Mouse (Mus musculus) intestine, embryonic 14.5 days (tissue): ENCODE measurements around the gene Tuba1b. TPM values are rescaled to one million over a fixed set of nuclear protein-coding genes. Genes with fewer than 3 reads are reported as not detected.

ENCODE experiments used
- ATAC-seq: fragments of 200-750 bp; cut with Nextera tagmentation; replicated peaks from 2 replicates; pipeline ENCODE4 v1.8.0; 2017; ENCODE audit warnings: low read depth, moderate number of reproducible peaks, moderate TSS enrichment, moderate library complexity; ENCODE audit not compliant: low FRiP score, low TSS enrichment
- DNase-seq: peaks from one replicate; pipeline ENCODE4 v3.0.0-alpha.2; 2018; ENCODE audit warnings: low spot score
- H3K27ac ChIP-seq: fragments of 300-500 bp; sonication (generic); 2 replicates; pipeline ENCODE4 v1.5.1; 2014; ENCODE audit warnings: low read depth, mild to moderate bottlenecking, control low read depth
- H3K27me3 ChIP-seq: fragments of 300-500 bp; sonication (generic); replicated peaks from 2 replicates; pipeline ENCODE4 v1.6.1; 2014; ENCODE audit warnings: low read length, control low read depth; ENCODE audit not compliant: control insufficient read depth, insufficient read depth
- H3K36me3 ChIP-seq: fragments of 300-500 bp; sonication (generic); 2 replicates; pipeline ENCODE4 v1.6.1; 2014; ENCODE audit warnings: low read length, control low read depth; ENCODE audit not compliant: control insufficient read depth, insufficient read depth
- H3K4me1 ChIP-seq: fragments of 300-500 bp; sonication (generic); replicated peaks from 2 replicates; pipeline ENCODE4 v1.6.1; 2014; ENCODE audit warnings: low read length, control low read depth, mixed read lengths; ENCODE audit not compliant: control insufficient read depth, insufficient read depth
- H3K4me2 ChIP-seq: fragments of 300-500 bp; sonication (generic); 2 replicates; pipeline ENCODE4 v1.6.1; 2014; ENCODE audit warnings: low read length
- H3K4me3 ChIP-seq: fragments of 300-500 bp; sonication (generic); 2 replicates; pipeline ENCODE4 v1.5.1; 2014; ENCODE audit warnings: low read depth, low read length, control low read depth, mixed read lengths
- H3K9ac ChIP-seq: fragments of 300-500 bp; sonication (generic); 2 replicates; pipeline ENCODE4 v1.6.1; 2014; ENCODE audit warnings: mild to moderate bottlenecking, low read length
- H3K9me3 ChIP-seq: fragments of 300-500 bp; sonication (generic); 2 replicates; pipeline ENCODE4 v1.6.1; 2016; ENCODE audit warnings: low read length, control low read depth; ENCODE audit not compliant: control insufficient read depth
- WGBS: fragments of 180-500 bp; shearing (Covaris S2); extraction: QIAGEN DNeasy Blood & Tissue Kit; methylation state at CpG from one replicate; pipeline ENCODE4 v1.1.7; 2014; 5-methylcytosine and 5-hydroxymethylcytosine counted together
- polyA plus RNA-seq: library from polyadenylated mRNA; unstranded; fragments of >200 nt; fragmentation: Nextera tagmentation; extraction: Ambion mirVana; gene quantifications from 2 replicates; pipeline ENCODE4 v1.2.1, GENCODE M21; 2014

Tuba1b gene
- polyA plus RNA-seq, 1 experiment from 2014 or later = 1,667 TPM

- no peak for ATAC-seq
- Histone ChIP-seq H3K9me3 (no peaks in the 10 kb centered on the region), H3K27me3 (peaks cover 42% of the 10 kb centered on the region), H3K4me3 (no peak overlapping the region), H3K9ac (no peak overlapping the region), H3K4me2 (no peak overlapping the region), H3K36me3 (peaks cover 19% of the 10 kb centered on the region; the same call in 1 of the 2 replicates), H3K27ac (no peak overlapping the region), H3K4me1 (0 out of 2 replicates have a peak, but pooled peaks cover 7% of the 10 kb centered on the region)
- no peak for DNase-seq
- 42% methylated on average over 1 of the region's 1 CpGs for WGBS
These were observed 32.8 kb downstream of the Tuba1b start for GRCm38 (mm10) chr15:98901530-98901929.

GRCm38 (mm10) chr15:98897928-98898800 is 36.2 kb downstream of the Tuba1b start, which contains the start of gene Dhh:
TSS of gene Dhh (minus strand) at chr15:98898540.
- no peak within 1 kb of the TSS for H3K27ac ChIP-seq
- DNase-seq = peak; percentile 59
- ATAC-seq = no peak
- no peak within 1 kb of the TSS for H3K9ac ChIP-seq
- H3K4me1 ChIP-seq = peaks cover 21% of the 10 kb centered on the region
- peaks cover 75% of the 10 kb centered on the region for H3K27me3 ChIP-seq
- under 1% methylated on average over 41 of the region's 41 CpGs for WGBS
- H3K9me3 ChIP-seq = no peaks in the 10 kb centered on the region
- H3K4me2 ChIP-seq = peak within 1 kb of the TSS; percentile 45
- no peaks in the 10 kb centered on the region for H3K36me3 ChIP-seq
- H3K4me3 ChIP-seq = peak within 1 kb of the TSS; percentile 15; the same call in 1 of the 2 replicates

DNA sequence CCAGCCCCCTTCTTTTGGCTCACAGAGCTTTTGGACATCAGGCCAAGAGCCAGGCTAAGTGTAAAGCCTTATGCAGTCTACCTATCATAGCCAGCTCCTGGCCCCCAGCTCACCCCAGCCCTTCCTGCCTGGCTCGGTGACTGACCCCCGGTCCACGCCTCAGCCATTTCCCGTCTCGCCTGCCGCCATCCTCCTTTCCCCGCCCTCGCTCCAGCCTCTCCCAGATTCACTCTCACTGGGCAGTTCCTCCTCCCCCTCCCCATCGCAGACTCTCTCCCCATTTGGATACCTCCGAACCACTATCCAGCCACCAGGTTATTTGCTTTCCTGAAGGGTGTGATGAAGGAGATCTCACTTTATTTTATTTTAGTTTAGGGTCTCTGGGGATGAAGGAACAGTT is 36.9 kb downstream of the Tuba1b start:
- no peak for DNase-seq
- Histone ChIP-seq H3K4me1 (peaks cover 21% of the 10 kb centered on the region), H3K4me3 (0 out of 2 replicates have a peak overlapping the region, but pooled peaks have one; percentile 15), H3K27ac (no peak overlapping the region), H3K27me3 (peaks cover 82% of the 10 kb centered on the region), H3K4me2 (peak overlapping the region; percentile 45), H3K36me3 (no peaks in the 10 kb centered on the region), H3K9ac (no peak overlapping the region), H3K9me3 (no peaks in the 10 kb centered on the region)
- WGBS = 1% methylated on average over 10 of the region's 10 CpGs
- ATAC-seq = no peak

DNA sequence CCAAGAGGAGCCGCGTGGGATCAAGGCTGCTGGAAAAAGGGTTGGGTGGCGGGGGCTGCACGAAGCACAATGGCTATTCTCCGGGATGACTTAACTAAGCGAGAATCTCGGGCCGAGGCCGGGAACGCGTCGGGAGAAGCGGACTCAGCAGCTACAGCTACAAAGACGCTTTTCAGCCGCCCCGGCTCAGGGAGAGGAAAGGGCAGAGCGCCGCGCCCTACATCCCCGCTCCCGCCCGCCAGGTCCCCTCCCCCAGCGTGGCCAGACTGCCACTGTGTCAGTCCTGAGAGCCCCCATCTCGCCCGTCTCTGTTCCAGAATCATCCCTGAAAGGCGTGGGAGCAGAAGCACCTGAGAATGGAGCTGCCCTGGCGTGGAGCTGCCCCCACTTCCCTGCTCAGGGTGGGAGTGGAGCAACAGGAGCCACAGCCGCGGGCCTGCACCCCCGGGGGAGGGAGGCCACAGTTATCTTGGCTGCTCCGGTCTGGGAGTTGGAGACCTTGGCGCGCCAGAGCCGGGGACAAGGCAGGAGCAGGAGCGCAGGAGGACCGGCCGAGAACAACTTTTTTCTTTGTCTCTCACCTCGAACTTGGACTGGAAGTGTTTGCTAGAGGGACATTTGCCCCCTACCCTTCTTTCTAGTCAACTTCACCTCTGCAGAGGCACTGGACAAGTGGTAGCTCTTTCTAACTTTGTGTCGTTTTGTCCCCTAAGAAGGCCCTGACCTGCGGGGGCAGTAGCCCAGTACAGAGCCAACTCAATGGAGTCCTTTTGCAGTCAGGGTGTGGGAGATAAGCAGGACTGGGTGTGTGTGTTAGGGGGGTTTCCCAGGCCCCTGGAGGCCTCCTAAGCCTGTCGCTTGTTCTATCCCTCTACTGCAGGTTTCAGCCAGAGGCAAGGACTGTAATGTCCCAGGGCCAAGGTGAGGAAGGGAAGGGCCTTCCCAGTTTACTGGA is 38.5 kb downstream of the Tuba1b start:
- H3K27me3 ChIP-seq = peaks cover 92% of the 10 kb centered on the region
- peak; percentile 73 for DNase-seq
- no peak overlapping the region for H3K9ac ChIP-seq
- no peaks in the 10 kb centered on the region for H3K9me3 ChIP-seq
- H3K4me2 ChIP-seq = peak overlapping the region; percentile 38
- 2% methylated on average over 41 of the region's 41 CpGs for WGBS
- peak overlapping the region; percentile 13 for H3K4me3 ChIP-seq
- H3K36me3 ChIP-seq = no peaks in the 10 kb centered on the region
- ATAC-seq = no peak
- H3K4me1 ChIP-seq = peaks cover 21% of the 10 kb centered on the region
- H3K27ac ChIP-seq = no peak overlapping the region

- Histone ChIP-seq H3K9me3 (no peaks in the 10 kb centered on the region), H3K4me2 (peak overlapping the region; percentile 99), H3K4me3 (peak overlapping the region; percentile 52), H3K36me3 (no peaks in the 10 kb centered on the region), H3K27ac (no peak overlapping the region), H3K27me3 (peaks cover 86% of the 10 kb centered on the region), H3K9ac (no peak overlapping the region), H3K4me1 (peaks cover 21% of the 10 kb centered on the region)
- ATAC-seq (no peak), DNase-seq (peak; percentile 65)
- WGBS = 4% methylated on average over 38 of the region's 38 CpGs
These were observed 39.4 kb downstream of the Tuba1b start for GRCm38 (mm10) chr15:98894746-98895634.

DNA sequence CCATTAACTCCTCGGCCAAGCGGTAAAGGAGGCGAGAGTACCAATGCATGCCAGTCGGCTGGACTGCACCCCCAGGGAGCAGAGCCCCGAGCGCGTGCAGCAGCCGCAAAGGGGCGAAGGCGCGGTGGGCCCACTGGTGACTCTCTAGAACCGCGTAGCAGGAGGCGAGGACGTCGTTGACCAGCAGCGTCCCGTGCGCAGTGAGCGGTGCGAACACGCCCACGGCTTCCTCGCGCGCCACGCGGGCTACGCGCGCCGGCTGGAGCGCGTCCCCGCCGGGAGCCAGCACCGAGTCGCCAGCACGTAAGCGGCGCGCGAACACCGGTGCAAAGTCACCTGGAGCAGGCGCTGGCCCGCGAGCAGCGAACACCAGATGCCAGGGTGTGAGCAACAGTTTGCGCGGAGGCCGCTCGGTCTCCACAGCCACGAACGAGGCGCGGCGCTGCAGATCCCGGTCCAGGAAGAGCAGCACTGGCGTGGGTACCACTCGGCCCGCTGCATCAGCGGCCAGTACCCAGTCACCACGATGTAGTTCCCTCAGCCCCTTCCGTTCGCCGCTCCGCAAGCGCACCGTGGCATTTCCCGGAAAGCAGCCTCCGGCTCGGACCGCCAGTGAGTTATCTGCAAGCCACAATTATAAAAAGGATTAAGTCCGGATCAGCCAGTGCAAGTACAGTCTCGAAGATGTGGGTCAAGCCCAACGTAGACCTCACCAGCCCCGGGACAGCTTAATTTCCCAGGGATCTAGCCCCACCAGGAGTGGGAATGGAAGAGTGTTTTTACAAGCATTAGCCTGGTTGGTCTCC is 40.2 kb downstream of the Tuba1b start, which contains the start of gene Rhebl1:
Gene Rhebl1, minus strand, starts transcription at position 601 of the 806 bp plus-strand sequence.
- H3K4me3 ChIP-seq = peak within 1 kb of the TSS; percentile 52
- whole genome bisulfite sequencing = under 1% methylated on average over 77 of the region's 77 CpGs
- DNase-seq (peak; percentile 79), ATAC-seq (peak; percentile 6; the same call in 1 of the 2 replicates)
- peak within 1 kb of the TSS; percentile 43 for H3K9ac ChIP-seq
- H3K4me2 ChIP-seq = peak within 1 kb of the TSS; percentile 99
- H3K27me3 ChIP-seq = peaks cover 81% of the 10 kb centered on the region
- H3K9me3 ChIP-seq = no peaks in the 10 kb centered on the region
- H3K4me1 ChIP-seq = peaks cover 21% of the 10 kb centered on the region
- H3K27ac ChIP-seq = no peak within 1 kb of the TSS
- H3K36me3 ChIP-seq = no peaks in the 10 kb centered on the region

DNA sequence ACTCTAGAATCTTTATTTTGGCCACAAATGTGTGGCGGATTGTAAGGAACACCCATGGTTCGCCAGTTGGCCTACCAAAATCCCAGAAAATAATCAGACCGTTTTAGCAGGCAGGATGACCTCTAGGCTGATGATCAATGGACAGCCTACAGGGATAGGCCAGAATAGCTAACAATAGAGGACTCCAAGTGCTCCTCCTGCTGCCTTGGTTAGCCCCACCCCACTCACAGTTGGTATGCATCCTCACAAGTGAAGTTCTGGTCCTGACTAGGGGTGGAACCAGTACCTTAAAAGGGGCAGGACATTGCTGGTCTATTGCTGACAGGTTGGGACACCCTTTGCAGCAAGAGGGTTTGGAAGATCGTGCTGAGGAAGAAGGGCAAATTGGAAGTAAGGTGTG is 41.3 kb downstream of the Tuba1b start:
- DNase-seq (no peak), ATAC-seq (no peak)
- Histone ChIP-seq H3K27me3 (peaks cover 70% of the 10 kb centered on the region), H3K9me3 (no peaks in the 10 kb centered on the region), H3K4me2 (no peak overlapping the region), H3K27ac (no peak overlapping the region), H3K4me1 (peaks cover 16% of the 10 kb centered on the region), H3K9ac (no peak overlapping the region), H3K4me3 (no peak overlapping the region), H3K36me3 (no peaks in the 10 kb centered on the region)
- 56% methylated on average over 4 of the region's 4 CpGs for WGBS
